Mouse (Mus musculus) CH12.LX (cell line): ENCODE results near the gene Tnnt2. TPM values are rescaled to one million over a fixed set of nuclear protein-coding genes. Genes with fewer than 3 reads are reported as not detected.

ENCODE experiments used
- DNase-seq: peaks from one replicate; pipeline ENCODE4 v3.0.0-alpha.2; 2013; ENCODE audit errors: extremely low read depth
- H3K27ac ChIP-seq: 2 replicates; pipeline ENCODE4 v1.5.1; 2012; ENCODE audit warnings: low read depth, mild to moderate bottlenecking, control low read depth, moderate library complexity; ENCODE audit not compliant: insufficient read depth
- H3K27me3 ChIP-seq: replicated peaks from 2 replicates; pipeline ENCODE3; 2012; ENCODE audit warnings: inconsistent platforms
- H3K36me3 ChIP-seq, 2 experiments: replicated peaks in 1 of 2; 2 replicates each; pipeline versions ENCODE3 to v1.6.1; 2012; ENCODE audit warnings: inconsistent platforms in 1 of 2, low read length in 1 of 2, mild to moderate bottlenecking in 1 of 2, mixed read lengths in 1 of 2, moderate library complexity in 1 of 2; ENCODE audit not compliant: control insufficient read depth in 1 of 2, insufficient read depth in 1 of 2
- H3K4me1 ChIP-seq, 2 experiments: 2 replicates each; pipeline ENCODE4 v1.6.1; 2012; ENCODE audit warnings: inconsistent platforms in 1 of 2, moderate library complexity in 1 of 2; ENCODE audit not compliant: insufficient read depth in 2 of 2, control insufficient read depth in 1 of 2
- H3K4me2 ChIP-seq: 2 replicates; pipeline ENCODE4 v1.6.1; 2012; ENCODE audit warnings: low read depth, mild to moderate bottlenecking, control low read depth; ENCODE audit not compliant: poor library complexity, insufficient read depth, severe bottlenecking
- H3K4me3 ChIP-seq, 3 experiments: fragments of 150-350 bp in 1 of 3; sonication (generic) in 1 of 3; replicated peaks in 1 of 3; 2 replicates each; pipeline versions ENCODE3 to v1.5.1; 2011 to 2012; ENCODE audit warnings: low read depth in 2 of 3, low read length in 2 of 3, mild to moderate bottlenecking in 2 of 3, moderate library complexity in 2 of 3, control low read depth in 1 of 3, improper control_type of control experiment in 1 of 3, inconsistent platforms in 1 of 3, mixed read lengths in 1 of 3; ENCODE audit not compliant: poor library complexity in 1 of 3
- H3K79me2 ChIP-seq: replicated peaks from 2 replicates; pipeline ENCODE4 v1.6.1; 2012; ENCODE audit warnings: mild to moderate bottlenecking, moderate library complexity; ENCODE audit not compliant: control insufficient read depth, poor library complexity, insufficient read depth, severe bottlenecking; ENCODE audit errors: extremely low read depth
- H3K9ac ChIP-seq: 2 replicates; pipeline ENCODE4 v1.6.1; 2012; ENCODE audit warnings: low read depth, mild to moderate bottlenecking, control low read depth, moderate library complexity; ENCODE audit not compliant: insufficient read depth
- H3K9me3 ChIP-seq: replicated peaks from 2 replicates; pipeline ENCODE3; 2012; ENCODE audit warnings: low read length, inconsistent platforms, mixed read lengths
- BHLHE40 ChIP-seq: IDR thresholded peaks from 2 replicates; pipeline ENCODE4 v1.6.1; 2011; ENCODE audit warnings: mild to moderate bottlenecking, low read depth, low read length, improper control_type of control experiment
- CTCF ChIP-seq, 2 experiments: IDR thresholded peaks in 1 of 2; conservative IDR thresholded peaks in 1 of 2; 2 replicates each; pipeline ENCODE4 v1.5.1; 2011 to 2012; ENCODE audit warnings: low read depth in 2 of 2, low read length in 2 of 2, improper control_type of control experiment in 1 of 2, inconsistent platforms in 1 of 2, mild to moderate bottlenecking in 1 of 2, moderate library complexity in 1 of 2
- ELF1 ChIP-seq: IDR thresholded peaks from 2 replicates; pipeline ENCODE4 v1.6.1; 2014; ENCODE audit warnings: low read depth, mild to moderate bottlenecking, inconsistent platforms, low read length, improper control_type of control experiment
- EP300 ChIP-seq: IDR thresholded peaks from 2 replicates; pipeline ENCODE4 v1.6.1; 2011; ENCODE audit warnings: low read length, improper control_type of control experiment
- ETS1 ChIP-seq: conservative IDR thresholded peaks from 2 replicates; pipeline ENCODE4 v1.6.1; 2012; ENCODE audit warnings: low read depth, mild to moderate bottlenecking, inconsistent platforms, low read length, improper control_type of control experiment, moderate library complexity
- JUN ChIP-seq: IDR thresholded peaks from 2 replicates; pipeline ENCODE4 v1.6.1; 2011; ENCODE audit warnings: low read depth, mild to moderate bottlenecking, low read length, improper control_type of control experiment, moderate library complexity; ENCODE audit not compliant: insufficient read depth
- KAT2A ChIP-seq: IDR thresholded peaks from 2 replicates; pipeline ENCODE4 v1.6.1; 2012; ENCODE audit warnings: low read length, improper control_type of control experiment, inconsistent platforms; ENCODE audit not compliant: insufficient replicate concordance
- MAFK ChIP-seq: IDR thresholded peaks from 2 replicates; pipeline ENCODE4 v1.6.1; 2011; ENCODE audit warnings: low read length, improper control_type of control experiment; ENCODE audit not compliant: insufficient replicate concordance
- MAX ChIP-seq: IDR thresholded peaks from 2 replicates; pipeline ENCODE4 v1.6.1; 2011; ENCODE audit warnings: low read length, improper control_type of control experiment
- MAZ ChIP-seq: IDR thresholded peaks from 2 replicates; pipeline ENCODE4 v1.6.1; 2012; ENCODE audit warnings: low read depth, mild to moderate bottlenecking, inconsistent platforms, low read length, improper control_type of control experiment, moderate library complexity
- MEF2A ChIP-seq: IDR thresholded peaks from 2 replicates; pipeline ENCODE4 v1.6.1; 2014; ENCODE audit warnings: low read depth, mild to moderate bottlenecking, inconsistent platforms, low read length, improper control_type of control experiment, borderline replicate concordance
- MXI1 ChIP-seq: IDR thresholded peaks from 2 replicates; pipeline ENCODE4 v1.6.1; 2011; ENCODE audit warnings: mild to moderate bottlenecking, low read depth, low read length, improper control_type of control experiment
- MYC ChIP-seq: IDR thresholded peaks from 2 replicates; pipeline ENCODE4 v1.6.1; 2011; ENCODE audit warnings: low read depth, mild to moderate bottlenecking, improper control_type of control experiment, low read length
- NELFE ChIP-seq: IDR thresholded peaks from 2 replicates; pipeline ENCODE4 v1.6.1; 2011; ENCODE audit warnings: low read depth, low read length, improper control_type of control experiment
- NRF1 ChIP-seq: IDR thresholded peaks from 2 replicates; pipeline ENCODE4 v1.6.1; 2014; ENCODE audit warnings: low read depth, mild to moderate bottlenecking, inconsistent platforms, low read length, improper control_type of control experiment, moderate library complexity
- PAX5 ChIP-seq: IDR thresholded peaks from 2 replicates; pipeline ENCODE4 v1.6.1; 2012; ENCODE audit warnings: low read length, inconsistent platforms, mixed read lengths
- POLR2A ChIP-seq: IDR thresholded peaks from 2 replicates; pipeline ENCODE4 v1.6.1; 2011; ENCODE audit warnings: low read depth, mild to moderate bottlenecking, improper control_type of control experiment, low read length
- POLR2AphosphoS2 ChIP-seq: IDR thresholded peaks from 2 replicates; pipeline ENCODE4 v1.6.1; 2011; ENCODE audit warnings: low read depth, low read length, improper control_type of control experiment
- RAD21 ChIP-seq: IDR thresholded peaks from 2 replicates; pipeline ENCODE4 v1.6.1; 2011; ENCODE audit warnings: low read depth, mild to moderate bottlenecking, low read length, improper control_type of control experiment, moderate library complexity
- SMC3 ChIP-seq: IDR thresholded peaks from 2 replicates; pipeline ENCODE4 v1.6.1; 2011; ENCODE audit warnings: low read depth, low read length, improper control_type of control experiment
- TBP ChIP-seq: conservative IDR thresholded peaks from 2 replicates; pipeline ENCODE4 v1.6.1; 2011; ENCODE audit warnings: low read depth, low read length, improper control_type of control experiment
- TCF12 ChIP-seq: IDR thresholded peaks from 2 replicates; pipeline ENCODE4 v1.6.1; 2014; ENCODE audit warnings: low read depth, mild to moderate bottlenecking, inconsistent platforms, low read length, improper control_type of control experiment
- USF1 ChIP-seq: IDR thresholded peaks from 2 replicates; pipeline ENCODE4 v1.6.1; 2014; ENCODE audit warnings: low read depth, mild to moderate bottlenecking, inconsistent platforms, low read length, improper control_type of control experiment
- USF2 ChIP-seq: conservative IDR thresholded peaks from 2 replicates; pipeline ENCODE4 v1.6.1; 2011; ENCODE audit warnings: low read depth, low read length, improper control_type of control experiment
- ZC3H11A ChIP-seq: IDR thresholded peaks from 2 replicates; pipeline ENCODE4 v1.6.1; 2012; ENCODE audit warnings: low read depth, mild to moderate bottlenecking, inconsistent platforms, low read length, improper control_type of control experiment
- ZMIZ1 ChIP-seq: IDR thresholded peaks from 2 replicates; pipeline ENCODE4 v1.6.1; 2012; ENCODE audit warnings: low read depth, mild to moderate bottlenecking, inconsistent platforms, low read length, improper control_type of control experiment
- ZNF384 ChIP-seq: IDR thresholded peaks from 2 replicates; pipeline ENCODE4 v1.6.1; 2012; ENCODE audit warnings: low read depth, low read length, improper control_type of control experiment, inconsistent platforms
- dilution Hi-C: fragments of 300-500 bp; cut with MboI; formaldehyde crosslinking; loops from 2 replicates; pipeline ENCODE4 v1.14.3; 2020; ENCODE audit warnings: low sequenced_read_pairs; ENCODE audit not compliant: extremely low pct_unique_long_range_greater_than_20kb, extremely low pct_ligation_motif_present
- in situ Hi-C: fragments of 300-500 bp; cut with MboI; formaldehyde crosslinking; loops from 3 replicates; pipeline ENCODE4 v1.14.3; 2019; ENCODE audit warnings: low sequenced_read_pairs, low pct_ligation_motif_present, low pct_unique_long_range_greater_than_20kb, mixed read lengths
- polyA plus RNA-seq: library from polyadenylated mRNA; unstranded; fragments of >175 nt; gene quantifications from 2 replicates; pipeline ENCODE4 v1.2.1, GENCODE M21; 2012; ENCODE audit warnings: low read depth; ENCODE audit not compliant: insufficient read length
- total RNA-seq, 2 experiments: library from RNA; depleted of rRNA; stranded (reverse); fragments of 300-350 nt in 1 of 2; fragments of >200 nt in 1 of 2; gene quantifications; 2 replicates each; pipeline ENCODE4 v1.2.3; 2012 to 2014

The Tnnt2 gene
- total and polyA plus RNA-seq, 3 experiments = 3.6 to 31.1 (median 8.6) TPM

DNA sequence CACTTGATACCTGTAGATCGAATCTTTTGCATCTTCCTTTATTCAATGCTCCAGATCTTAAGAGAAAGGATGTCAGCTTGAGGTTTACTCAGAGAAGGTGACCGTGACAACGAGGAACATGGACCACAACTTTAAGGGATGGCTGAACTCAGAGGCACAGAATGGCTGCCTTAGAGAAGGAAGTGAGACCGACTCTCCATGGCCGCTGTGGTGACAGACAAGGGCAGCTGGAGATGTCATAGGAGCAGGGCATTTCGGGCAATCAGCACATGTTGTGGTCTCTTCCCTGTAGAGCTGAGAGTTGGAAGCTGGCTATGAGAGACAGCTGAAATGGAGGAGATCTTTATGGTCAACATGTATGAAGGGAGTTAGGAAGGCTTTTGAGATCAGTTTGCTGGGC lies 28.7 kb downstream of the Tnnt2 start:
- no peaks in the 10 kb centered on the region for H3K36me3 ChIP-seq
- in situ Hi-C loops = loop anchor here (5.0 kb wide), 1 partner anchor 82 kb away; no protein-coding TSS in a partner anchor
- no peak overlapping the region for H3K27ac ChIP-seq
- H3K4me2 ChIP-seq = no peak overlapping the region
- H3K4me3 ChIP-seq = no peak overlapping the region
- dilution Hi-C loops = no loop called here
- H3K4me1 ChIP-seq = peaks cover 3 to 24% of the 10 kb centered on the region in 2 experiments; a peak in 3 of 4 replicates
- H3K9ac ChIP-seq = no peak overlapping the region
- H3K79me2 ChIP-seq = no peaks in the 10 kb centered on the region
- no peak for DNase-seq
- TF ChIP-seq EP300 (no peak), TCF12 (no peak), MAX (no peak), BHLHE40 (no peak), CTCF (conservative IDR thresholded peaks at IDR 0.05 in 1 of 2, IDR thresholded peaks at IDR 0.05 in 1 of 2; ENCODE audit: low read depth in 2 of 2, low read length in 2 of 2) (no peak), USF1 (no peak), ETS1 (no peak), TBP (no peak), JUN (no peak), MAZ (no peak), ZNF384 (no peak)
- H3K27me3 ChIP-seq = peaks cover 83% of the 10 kb centered on the region
- H3K9me3 ChIP-seq = no peaks in the 10 kb centered on the region

GRCm38 (mm10) chr1:135865518-135866194 lies 29.5 kb downstream of the Tnnt2 start:
- Histone ChIP-seq H3K27ac (no peak overlapping the region), H3K4me1 (peaks cover 3 to 24% of the 10 kb centered on the region in 2 experiments; a peak in 3 of 4 replicates), H3K4me3 (no peak overlapping the region), H3K79me2 (no peaks in the 10 kb centered on the region), H3K9ac (no peak overlapping the region), H3K9me3 (no peaks in the 10 kb centered on the region), H3K4me2 (no peak overlapping the region), H3K27me3 (peaks cover 83% of the 10 kb centered on the region), H3K36me3 (no peaks in the 10 kb centered on the region)
- DNase-seq = peak; percentile 61
- dilution Hi-C loops (no loop called here), in situ Hi-C loops (loop anchor here (5.0 kb wide), 1 partner anchor 82 kb away; no protein-coding TSS in a partner anchor)
- TF ChIP-seq MAX = no peak
- TF ChIP-seq POLR2A = no peak
- TF ChIP-seq ZC3H11A = no peak
- TF ChIP-seq POLR2AphosphoS2 = no peak
- TF ChIP-seq TBP = no peak
- TF ChIP-seq MEF2A = no peak
- TF ChIP-seq KAT2A = no peak
- TF ChIP-seq MYC = 0 out of 2 replicates have a peak, but pooled peaks have one; percentile 28
- TF ChIP-seq PAX5 = no peak
- TF ChIP-seq RAD21 = peak; percentile 84
- TF ChIP-seq NELFE = no peak
- no peak for TF ChIP-seq USF1
- no peak for TF ChIP-seq NRF1
- TF ChIP-seq MXI1 = no peak
- TF ChIP-seq MAZ = no peak
- TF ChIP-seq MAFK = no peak
- TF ChIP-seq SMC3 = peak; percentile 96
- TF ChIP-seq USF2 = no peak
- no peak for TF ChIP-seq ELF1
- TF ChIP-seq ZMIZ1 = no peak
- TF ChIP-seq ZNF384 = no peak
- no peak for TF ChIP-seq JUN
- TF ChIP-seq BHLHE40 = peak; percentile 45
- no peak for TF ChIP-seq ETS1
- TF ChIP-seq EP300 = no peak
- peak; percentile 81 to 94 for TF ChIP-seq CTCF (conservative IDR thresholded peaks at IDR 0.05 in 1 of 2, IDR thresholded peaks at IDR 0.05 in 1 of 2; ENCODE audit: low read depth in 2 of 2, low read length in 2 of 2)
